Mouse (Mus musculus) olfactory bulb, adult 2 months (tissue): ENCODE data around the gene Kctd19. TPM values are rescaled to one million over a fixed set of nuclear protein-coding genes. Genes with fewer than 3 reads are reported as not detected.
A peak's percentile ranks its signal among the peaks of the same experiment; 100 is the strongest.

Experiments
- H3K27ac ChIP-seq: fragments of 200-500 bp; 2 replicates; pipeline ENCODE4 v1.5.1; 2012; ENCODE audit warnings: low read depth, low read length; ENCODE audit not compliant: insufficient read depth
- H3K4me1 ChIP-seq: fragments of 200-500 bp; 2 replicates; pipeline ENCODE4 v1.6.1; 2012; ENCODE audit warnings: low read length; ENCODE audit not compliant: control insufficient read depth, insufficient read depth
- H3K4me3 ChIP-seq: fragments of 200-500 bp; 2 replicates; pipeline ENCODE4 v1.5.1; 2012; ENCODE audit warnings: mild to moderate bottlenecking, low read depth, low read length, moderate library complexity; ENCODE audit not compliant: insufficient read depth
- CTCF ChIP-seq: fragments of 200-500 bp; IDR thresholded peaks from 2 replicates; pipeline ENCODE4 v1.5.1; 2012; ENCODE audit warnings: low read depth, mild to moderate bottlenecking, low read length, moderate library complexity; ENCODE audit not compliant: insufficient read depth
- POLR2A ChIP-seq: fragments of 200-500 bp; IDR thresholded peaks from 2 replicates; pipeline ENCODE4 v1.6.1; 2012; ENCODE audit warnings: mild to moderate bottlenecking, low read depth, low read length, moderate library complexity; ENCODE audit not compliant: insufficient read depth
- WGBS: fragments of 180-500 bp; shearing (Covaris S2); methylation state at CpG from one replicate; pipeline ENCODE4 v1.1.7; 2018; 5-methylcytosine and 5-hydroxymethylcytosine counted together
- polyA plus RNA-seq: library from polyadenylated mRNA; stranded (reverse); fragments of >200 nt; gene quantifications from 2 replicates; pipeline ENCODE4 v1.2.4, GENCODE M21; 2012; ENCODE audit warnings: low replicate concordance; ENCODE audit not compliant: missing spikeins, insufficient read depth, insufficient read length

Gene Kctd19
- polyA plus RNA-seq, 1 experiment: not detected

GRCm38 (mm10) chr8:105346611-105347427, 66.5 kb downstream of the Kctd19 start:
- WGBS: 14% methylated on average over 34 of the region's 34 CpGs
- TF ChIP-seq CTCF (no peak), POLR2A (no peak)
- H3K27ac ChIP-seq: no peak overlapping the region

GRCm38 (mm10) chr8:105345061-105345975, 68.0 kb downstream of the Kctd19 start:
- no peak for TF ChIP-seq POLR2A
- TF ChIP-seq CTCF: no peak
- Histone ChIP-seq H3K27ac (no peak overlapping the region), H3K4me3 (no peak overlapping the region), H3K4me1 (peaks cover 32% of the 10 kb centered on the region)
- WGBS: 69% methylated on average over 7 of the region's 7 CpGs

More at GRCm38 (mm10) chr8:105346611-105347427, 66.5 kb downstream of the Kctd19 start:
- Histone ChIP-seq H3K4me1 (peaks cover 34% of the 10 kb centered on the region), H3K4me3 (peak overlapping the region; percentile 81)

- 58% methylated on average over 8 of the region's 8 CpGs for WGBS
- Histone ChIP-seq H3K27ac (no peak overlapping the region), H3K4me3 (no peak overlapping the region), H3K4me1 (peaks cover 25% of the 10 kb centered on the region)
- no peak for TF ChIP-seq CTCF
- no peak for TF ChIP-seq POLR2A
Observed at GRCm38 (mm10) chr8:105343791-105344574, 69.3 kb downstream of the Kctd19 start.

GRCm38 (mm10) chr8:105342768-105343167, 70.5 kb downstream of the Kctd19 start:
- H3K4me3 ChIP-seq: no peak overlapping the region
- 86% methylated on average over 4 of the region's 4 CpGs for WGBS
- no peak overlapping the region for H3K27ac ChIP-seq
- peaks cover 20% of the 10 kb centered on the region for H3K4me1 ChIP-seq
- TF ChIP-seq POLR2A: no peak
- no peak for TF ChIP-seq CTCF

- no peak overlapping the region for H3K4me3 ChIP-seq
- 35% methylated on average over 8 of the region's 8 CpGs for WGBS
- TF ChIP-seq CTCF: no peak
- no peak for TF ChIP-seq POLR2A
Observed at GRCm38 (mm10) chr8:105341399-105341798, 71.9 kb downstream of the Kctd19 start.

GRCm38 (mm10) chr8:105339886-105340635, 73.2 kb downstream of the Kctd19 start:
- Histone ChIP-seq H3K27ac (no peak overlapping the region), H3K4me1 (peaks cover 2% of the 10 kb centered on the region; the same call in 1 of the 2 replicates), H3K4me3 (no peak overlapping the region)
- no peak for TF ChIP-seq POLR2A
- TF ChIP-seq CTCF: no peak
- 81% methylated on average over 6 of the region's 6 CpGs for WGBS

More at GRCm38 (mm10) chr8:105341399-105341798, 71.9 kb downstream of the Kctd19 start:
- Histone ChIP-seq H3K4me1 (peaks cover 7% of the 10 kb centered on the region), H3K27ac (no peak overlapping the region)

- H3K27ac ChIP-seq: no peak overlapping the region
- no peaks in the 10 kb centered on the region for H3K4me1 ChIP-seq
- H3K4me3 ChIP-seq: no peak overlapping the region
- no peak for TF ChIP-seq POLR2A
- no peak for TF ChIP-seq CTCF
- 75% methylated on average over 4 of the region's 4 CpGs for WGBS
Observed at GRCm38 (mm10) chr8:105338992-105339391, 74.3 kb downstream of the Kctd19 start.

GRCm38 (mm10) chr8:105336373-105337130, 76.8 kb downstream of the Kctd19 start:
- no peak for TF ChIP-seq CTCF
- TF ChIP-seq POLR2A: no peak

More at GRCm38 (mm10) chr8:105336373-105337130, 76.8 kb downstream of the Kctd19 start:
- no peaks in the 10 kb centered on the region for H3K4me1 ChIP-seq
- H3K27ac ChIP-seq: no peak overlapping the region
- no peak overlapping the region for H3K4me3 ChIP-seq
- WGBS: 58% methylated on average over 32 of the region's 32 CpGs

Other genes starting within 250 kb of the Kctd19 start
- gene Cbfb, start 242.8 kb downstream of the Kctd19 start, polyA plus RNA-seq: not detected in 2 replicates
- gene D230025D16Rik, start 188.4 kb downstream of the Kctd19 start, polyA plus RNA-seq: not detected in 2 replicates
- not detected in 2 replicates for gene B3gnt9, start 158.3 kb downstream of the Kctd19 start, polyA plus RNA-seq
- not detected in 2 replicates for gene Tradd, start 148.9 kb downstream of the Kctd19 start, polyA plus RNA-seq
- gene Fbxl8, start 148.9 kb downstream of the Kctd19 start, polyA plus RNA-seq: not detected in 2 replicates
- gene Hsf4, start 143.7 kb downstream of the Kctd19 start, polyA plus RNA-seq: not detected in 2 replicates
- not detected in 2 replicates for gene Nol3, start 137.4 kb downstream of the Kctd19 start, polyA plus RNA-seq
- gene 4931428F04Rik, start 123.6 kb downstream of the Kctd19 start, polyA plus RNA-seq: not detected in 2 replicates
- not detected in 2 replicates for gene Exoc3l, start 117.4 kb downstream of the Kctd19 start, polyA plus RNA-seq
- not detected in 2 replicates for gene E2f4, start 115.8 kb downstream of the Kctd19 start, polyA plus RNA-seq
- gene Elmo3, start 107.9 kb downstream of the Kctd19 start, polyA plus RNA-seq: not detected in 2 replicates
- gene Lrrc29, start 87.2 kb downstream of the Kctd19 start, polyA plus RNA-seq: not detected in 2 replicates
- gene Tmem208, start 87.1 kb downstream of the Kctd19 start, polyA plus RNA-seq: not detected in 2 replicates
- gene Fhod1, start 65.5 kb downstream of the Kctd19 start, polyA plus RNA-seq: not detected in 2 replicates
- gene Slc9a5, start 64.7 kb downstream of the Kctd19 start, polyA plus RNA-seq: not detected in 2 replicates
- gene Plekhg4, start 40.2 kb downstream of the Kctd19 start, polyA plus RNA-seq: not detected in 2 replicates
- not detected in 2 replicates for gene Lrrc36, start 69 bp upstream of the Kctd19 start, polyA plus RNA-seq
- not detected in 2 replicates for gene Tppp3, start 58.0 kb upstream of the Kctd19 start, polyA plus RNA-seq
- gene Zdhhc1, start 83.4 kb upstream of the Kctd19 start, polyA plus RNA-seq: not detected in 2 replicates
- not detected in 2 replicates for gene Hsd11b2, start 105.3 kb upstream of the Kctd19 start, polyA plus RNA-seq
- gene Atp6v0d1, start 152.5 kb upstream of the Kctd19 start, polyA plus RNA-seq: not detected in 2 replicates
- not detected in 2 replicates for gene Ripor1, start 191.8 kb upstream of the Kctd19 start, polyA plus RNA-seq
- 898 TPM in 1 of 2 replicates, not detected in the other for gene Ctcf, start 223.1 kb upstream of the Kctd19 start, polyA plus RNA-seq
- not detected in 2 replicates for gene Agrp, start 223.9 kb upstream of the Kctd19 start, polyA plus RNA-seq